Mouse (Mus musculus) T-helper 1 cell (primary cell): ENCODE measurements around the gene Pard3b.
"Not testable (repeated sequence)": the region's sequence is repeated elsewhere in the genome, so short reads cannot be mapped to it uniquely, and the experiment has no call there.

Source experiments
- in situ Hi-C: fragments of 300-600 bp; cut with MboI, MseI; formaldehyde crosslinking; loops from one replicate; pipeline ENCODE4 v1.15.1; 2025; ENCODE audit warnings: high pct_unique_total_duplicates

Pard3b gene

GRCm38 (mm10) chr1:62565120-62565809 is 926.6 kb downstream of the Pard3b start:
- in situ Hi-C loops, result no loop called here

- in situ Hi-C loops, result no loop called here
Measured at GRCm38 (mm10) chr1:62566596-62566995, 928.0 kb downstream of the Pard3b start.

- in situ Hi-C loops, result no loop called here
Measured at GRCm38 (mm10) chr1:62576939-62577590, 938.4 kb downstream of the Pard3b start.

GRCm38 (mm10) chr1:62579024-62579765 is 940.6 kb downstream of the Pard3b start:
- in situ Hi-C loops, result no loop called here

- in situ Hi-C loops, result no loop called here
Measured at GRCm38 (mm10) chr1:62580314-62580935, 941.8 kb downstream of the Pard3b start.

- in situ Hi-C loops, result no loop called here
Measured at GRCm38 (mm10) chr1:62582476-62582875, 943.9 kb downstream of the Pard3b start.

GRCm38 (mm10) chr1:62587536-62587935 is 948.9 kb downstream of the Pard3b start:
- in situ Hi-C loops, result no loop called here

GRCm38 (mm10) chr1:62591296-62592031 is 952.8 kb downstream of the Pard3b start:
- in situ Hi-C loops, result no loop called here

- in situ Hi-C loops, result no loop called here
Measured at GRCm38 (mm10) chr1:62595401-62595800, 956.8 kb downstream of the Pard3b start.

GRCm38 (mm10) chr1:62597751-62598400 is 959.3 kb downstream of the Pard3b start:
- in situ Hi-C loops, result no loop called here

GRCm38 (mm10) chr1:62598551-62598950 is 959.9 kb downstream of the Pard3b start:
- in situ Hi-C loops, result no loop called here

- in situ Hi-C loops, result not testable (repeated sequence)
Measured at GRCm38 (mm10) chr1:62604644-62605043, 966.0 kb downstream of the Pard3b start.

- in situ Hi-C loops, result no loop called here
Measured at GRCm38 (mm10) chr1:62618109-62618665, 979.6 kb downstream of the Pard3b start.

- in situ Hi-C loops, result no loop called here
Measured at GRCm38 (mm10) chr1:62619456-62619855, 980.8 kb downstream of the Pard3b start.

GRCm38 (mm10) chr1:62622447-62622846 is 983.8 kb downstream of the Pard3b start:
- in situ Hi-C loops, result no loop called here

- in situ Hi-C loops, result no loop called here
Measured at GRCm38 (mm10) chr1:62624166-62624565, 985.5 kb downstream of the Pard3b start.

- in situ Hi-C loops, result no loop called here
Measured at GRCm38 (mm10) chr1:62624836-62625235, 986.2 kb downstream of the Pard3b start.

- in situ Hi-C loops, result no loop called here
Measured at GRCm38 (mm10) chr1:62625332-62625731, 986.7 kb downstream of the Pard3b start.

- in situ Hi-C loops, result no loop called here
Measured at GRCm38 (mm10) chr1:62625819-62626505, 987.3 kb downstream of the Pard3b start.

- in situ Hi-C loops, result no loop called here
Measured at GRCm38 (mm10) chr1:62629952-62630351, 991.3 kb downstream of the Pard3b start.
